Mouse (Mus musculus): ENCODE results near the gene Prss42.

DNA sequence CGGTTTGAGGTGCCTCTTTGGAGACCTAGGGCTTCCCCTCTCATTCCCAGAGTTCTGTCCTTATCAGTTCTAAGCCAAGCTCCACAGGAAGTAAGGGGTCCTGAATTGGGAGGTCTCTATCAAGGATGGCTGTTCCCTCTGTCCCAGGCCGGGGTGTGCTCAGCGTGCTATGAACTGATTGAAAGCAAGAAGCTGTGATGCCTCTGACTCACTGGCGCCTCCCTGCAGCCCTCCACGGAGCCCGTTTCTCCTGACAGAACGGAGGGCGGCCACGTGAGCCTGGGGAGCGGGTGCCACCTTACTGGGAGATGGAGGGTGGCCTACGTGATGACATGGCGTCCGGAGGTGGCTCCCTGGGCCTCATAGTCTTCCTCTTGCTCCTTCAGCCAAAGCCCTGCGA, at the start of gene Prss42:
- no peak for TF ChIP-seq POLR2A (IDR thresholded peaks at IDR 0.05; ENCODE audit: borderline replicate concordance, extremely low read depth, insufficient read depth, insufficient read length, poor library complexity, severe bottlenecking)
- TF ChIP-seq CTCF (IDR thresholded peaks at IDR 0.05; ENCODE audit: borderline replicate concordance, extremely low read depth, insufficient read depth, insufficient read length), result no peak
